18 mouse cellular contexts compared by ENCODE assay signal in the genomic region with DNA sequence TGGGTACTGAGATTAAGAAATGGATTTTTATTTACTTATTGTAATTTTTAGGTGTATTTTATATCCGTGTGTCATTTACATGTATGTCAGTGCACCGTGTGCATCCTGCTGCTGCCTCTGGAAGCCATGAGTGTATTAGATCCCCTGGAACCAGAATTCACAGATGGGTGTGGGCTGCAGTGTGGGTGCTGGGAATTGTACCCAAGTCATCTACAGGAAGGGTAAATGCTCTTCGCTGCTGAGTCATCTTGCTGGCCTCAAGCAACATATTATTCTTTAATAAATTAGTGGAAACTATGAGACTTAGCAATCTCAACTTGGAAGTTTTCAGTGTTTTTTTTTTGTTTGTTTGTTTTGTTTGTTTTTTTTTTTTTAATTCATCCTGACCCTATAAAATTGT.
"Had no signal": no experiment of that assay in that cellular context is flagged by ENCODE, and none has a peak within 500 bp of the region (broad histone marks: within the 10 kb centered on the region; RNA-seq: fewer than 3 reads in every experiment).

No protein-coding gene starts in this region.

- H3K36me3 ChIP-seq: midbrain, embryonic 10.5 days; midbrain, embryonic 12.5 days; neural tube, embryonic 13.5 days; neural tube, embryonic 15.5 days had no signal

- H3K27ac ChIP-seq: midbrain, embryonic 10.5 days; midbrain, embryonic 12.5 days; neural tube, embryonic 13.5 days; neural tube, embryonic 15.5 days had no signal

- H3K9ac ChIP-seq: lung, embryonic 14.5 days; midbrain, embryonic 12.5 days; neural tube, embryonic 13.5 days; neural tube, embryonic 15.5 days had no signal

- H3K9me3 ChIP-seq: midbrain, embryonic 10.5 days; midbrain, embryonic 12.5 days; neural tube, embryonic 13.5 days; neural tube, embryonic 15.5 days had no signal

- H3K4me3 ChIP-seq: midbrain, embryonic 10.5 days; midbrain, embryonic 12.5 days; myocyte; neural tube, embryonic 13.5 days; neural tube, embryonic 15.5 days had no signal

- DNase-seq: lung, embryonic 14.5 days; lung, postnatal 10 days; lung, postnatal 4 days; midbrain, embryonic 14.5 days; retina, postnatal 1 day; right cerebral cortex, adult 18-20 months; right cerebral cortex, postnatal 25 days; right cerebral cortex, postnatal 4 days; spleen, adult 18-20 months; thymus, adult 18-20 months; thymus, postnatal 14 days; thymus, postnatal 36 days had no signal

- H3K27me3 ChIP-seq: midbrain, embryonic 12.5 days; neural tube, embryonic 13.5 days; neural tube, embryonic 15.5 days had no signal

- H3K4me1 ChIP-seq: midbrain, embryonic 10.5 days; neural tube, embryonic 15.5 days had no signal

- H3K4me2 ChIP-seq: lung, embryonic 14.5 days; midbrain, embryonic 12.5 days; neural tube, embryonic 13.5 days; neural tube, embryonic 15.5 days had no signal

- ATAC-seq: midbrain, embryonic 16.5 days had no signal
